Mouse (Mus musculus) testis, adult 2 months (tissue): ENCODE measurements at regions not wholly inside any gene's neighbourhood (a gene's known extent, or its start where the extent isn't known, plus 50 kb on each side); places are given as distances from the start of the nearest gene placed in this dataset.

ENCODE experiments used
- CTCF ChIP-seq: fragments of 200-500 bp; IDR thresholded peaks from 2 replicates; pipeline ENCODE4 v1.5.1; 2012; ENCODE audit warnings: low read depth, mild to moderate bottlenecking, inconsistent platforms, low read length, moderate library complexity; ENCODE audit not compliant: control insufficient read depth, insufficient read depth, insufficient replicate concordance
- POLR2A ChIP-seq: fragments of 200-500 bp; IDR thresholded peaks from 2 replicates; pipeline ENCODE4 v1.6.1; 2012; ENCODE audit warnings: low read depth, mild to moderate bottlenecking, inconsistent platforms, low read length, moderate library complexity; ENCODE audit not compliant: control insufficient read depth

GRCm38 (mm10) chr16:95150499-95150898 is 106.9 kb upstream of the Kcnj15 start:
- TF ChIP-seq CTCF (no peak), POLR2A (no peak)
